Mouse (Mus musculus) midbrain, embryonic 14.5 days (tissue): ENCODE results near the gene Epha6. TPM values are rescaled to one million over a fixed set of nuclear protein-coding genes. Genes with fewer than 3 reads are reported as not detected.

Source experiments
- microRNA-seq: library from miRNA; unstranded; fragments of <30 nt; microRNA quantifications from one replicate; pipeline ENCODE4, GENCODE M21; 2016
- polyA plus RNA-seq: library from polyadenylated mRNA; unstranded; fragments of >200 nt; fragmentation: Nextera tagmentation; extraction: Ambion mirVana; gene quantifications from 2 replicates; pipeline ENCODE4 v1.2.1, GENCODE M21; 2014

Gene Epha6
- polyA plus RNA-seq, 1 experiment from 2014 or later = 6.6 TPM

Small RNAs within 50 kb of the gene (microRNA-seq; reads per million reads assigned to microRNA genes)
- not detected for gene Gm24755
